Mouse (Mus musculus) CH12.LX (cell line): ENCODE data around the gene Kalrn. TPM values are rescaled to one million over a fixed set of nuclear protein-coding genes. Genes with fewer than 3 reads are reported as not detected.

Experiments
- DNase-seq: peaks from one replicate; pipeline ENCODE4 v3.0.0-alpha.2; 2013; ENCODE audit errors: extremely low read depth
- H3K27ac ChIP-seq: 2 replicates; pipeline ENCODE4 v1.5.1; 2012; ENCODE audit warnings: low read depth, mild to moderate bottlenecking, control low read depth, moderate library complexity; ENCODE audit not compliant: insufficient read depth
- H3K27me3 ChIP-seq: replicated peaks from 2 replicates; pipeline ENCODE3; 2012; ENCODE audit warnings: inconsistent platforms
- H3K36me3 ChIP-seq, 2 experiments: replicated peaks in 1 of 2; 2 replicates each; pipeline versions ENCODE3 to v1.6.1; 2012; ENCODE audit warnings: inconsistent platforms in 1 of 2, low read length in 1 of 2, mild to moderate bottlenecking in 1 of 2, mixed read lengths in 1 of 2, moderate library complexity in 1 of 2; ENCODE audit not compliant: control insufficient read depth in 1 of 2, insufficient read depth in 1 of 2
- H3K4me1 ChIP-seq, 2 experiments: 2 replicates each; pipeline ENCODE4 v1.6.1; 2012; ENCODE audit warnings: inconsistent platforms in 1 of 2, moderate library complexity in 1 of 2; ENCODE audit not compliant: insufficient read depth in 2 of 2, control insufficient read depth in 1 of 2
- H3K4me2 ChIP-seq: 2 replicates; pipeline ENCODE4 v1.6.1; 2012; ENCODE audit warnings: low read depth, mild to moderate bottlenecking, control low read depth; ENCODE audit not compliant: poor library complexity, insufficient read depth, severe bottlenecking
- H3K4me3 ChIP-seq, 3 experiments: fragments of 150-350 bp in 1 of 3; sonication (generic) in 1 of 3; replicated peaks in 1 of 3; 2 replicates each; pipeline versions ENCODE3 to v1.5.1; 2011 to 2012; ENCODE audit warnings: low read depth in 2 of 3, low read length in 2 of 3, mild to moderate bottlenecking in 2 of 3, moderate library complexity in 2 of 3, control low read depth in 1 of 3, improper control_type of control experiment in 1 of 3, inconsistent platforms in 1 of 3, mixed read lengths in 1 of 3; ENCODE audit not compliant: poor library complexity in 1 of 3
- H3K79me2 ChIP-seq: replicated peaks from 2 replicates; pipeline ENCODE4 v1.6.1; 2012; ENCODE audit warnings: mild to moderate bottlenecking, moderate library complexity; ENCODE audit not compliant: control insufficient read depth, poor library complexity, insufficient read depth, severe bottlenecking; ENCODE audit errors: extremely low read depth
- H3K9ac ChIP-seq: 2 replicates; pipeline ENCODE4 v1.6.1; 2012; ENCODE audit warnings: low read depth, mild to moderate bottlenecking, control low read depth, moderate library complexity; ENCODE audit not compliant: insufficient read depth
- H3K9me3 ChIP-seq: replicated peaks from 2 replicates; pipeline ENCODE3; 2012; ENCODE audit warnings: low read length, inconsistent platforms, mixed read lengths
- CHD1 ChIP-seq: IDR thresholded peaks from 2 replicates; pipeline ENCODE4 v1.6.1; 2012; ENCODE audit warnings: low read depth, low read length, improper control_type of control experiment, inconsistent platforms
- CHD2 ChIP-seq: IDR thresholded peaks from 2 replicates; pipeline ENCODE4 v1.6.1; 2011; ENCODE audit warnings: low read length, improper control_type of control experiment
- CTCF ChIP-seq, 2 experiments: IDR thresholded peaks in 1 of 2; conservative IDR thresholded peaks in 1 of 2; 2 replicates each; pipeline ENCODE4 v1.5.1; 2011 to 2012; ENCODE audit warnings: low read depth in 2 of 2, low read length in 2 of 2, improper control_type of control experiment in 1 of 2, inconsistent platforms in 1 of 2, mild to moderate bottlenecking in 1 of 2, moderate library complexity in 1 of 2
- E2F4 ChIP-seq: IDR thresholded peaks from 2 replicates; pipeline ENCODE4 v1.6.1; 2011; ENCODE audit warnings: low read depth, low read length, improper control_type of control experiment; ENCODE audit not compliant: insufficient replicate concordance
- EP300 ChIP-seq: IDR thresholded peaks from 2 replicates; pipeline ENCODE4 v1.6.1; 2011; ENCODE audit warnings: low read length, improper control_type of control experiment
- ETS1 ChIP-seq: conservative IDR thresholded peaks from 2 replicates; pipeline ENCODE4 v1.6.1; 2012; ENCODE audit warnings: low read depth, mild to moderate bottlenecking, inconsistent platforms, low read length, improper control_type of control experiment, moderate library complexity
- HCFC1 ChIP-seq: IDR thresholded peaks from 2 replicates; pipeline ENCODE4 v1.6.1; 2012; ENCODE audit warnings: low read depth, mild to moderate bottlenecking, inconsistent platforms, low read length, improper control_type of control experiment
- IRF4 ChIP-seq: IDR thresholded peaks from 2 replicates; pipeline ENCODE4 v1.6.1; 2014; ENCODE audit warnings: low read depth, mild to moderate bottlenecking, inconsistent platforms, low read length, improper control_type of control experiment
- JUN ChIP-seq: IDR thresholded peaks from 2 replicates; pipeline ENCODE4 v1.6.1; 2011; ENCODE audit warnings: low read depth, mild to moderate bottlenecking, low read length, improper control_type of control experiment, moderate library complexity; ENCODE audit not compliant: insufficient read depth
- MAFK ChIP-seq: IDR thresholded peaks from 2 replicates; pipeline ENCODE4 v1.6.1; 2011; ENCODE audit warnings: low read length, improper control_type of control experiment; ENCODE audit not compliant: insufficient replicate concordance
- MAX ChIP-seq: IDR thresholded peaks from 2 replicates; pipeline ENCODE4 v1.6.1; 2011; ENCODE audit warnings: low read length, improper control_type of control experiment
- MAZ ChIP-seq: IDR thresholded peaks from 2 replicates; pipeline ENCODE4 v1.6.1; 2012; ENCODE audit warnings: low read depth, mild to moderate bottlenecking, inconsistent platforms, low read length, improper control_type of control experiment, moderate library complexity
- MEF2A ChIP-seq: IDR thresholded peaks from 2 replicates; pipeline ENCODE4 v1.6.1; 2014; ENCODE audit warnings: low read depth, mild to moderate bottlenecking, inconsistent platforms, low read length, improper control_type of control experiment, borderline replicate concordance
- MXI1 ChIP-seq: IDR thresholded peaks from 2 replicates; pipeline ENCODE4 v1.6.1; 2011; ENCODE audit warnings: mild to moderate bottlenecking, low read depth, low read length, improper control_type of control experiment
- NELFE ChIP-seq: IDR thresholded peaks from 2 replicates; pipeline ENCODE4 v1.6.1; 2011; ENCODE audit warnings: low read depth, low read length, improper control_type of control experiment
- NRF1 ChIP-seq: IDR thresholded peaks from 2 replicates; pipeline ENCODE4 v1.6.1; 2014; ENCODE audit warnings: low read depth, mild to moderate bottlenecking, inconsistent platforms, low read length, improper control_type of control experiment, moderate library complexity
- PAX5 ChIP-seq: IDR thresholded peaks from 2 replicates; pipeline ENCODE4 v1.6.1; 2012; ENCODE audit warnings: low read length, inconsistent platforms, mixed read lengths
- POLR2A ChIP-seq: IDR thresholded peaks from 2 replicates; pipeline ENCODE4 v1.6.1; 2011; ENCODE audit warnings: low read depth, mild to moderate bottlenecking, improper control_type of control experiment, low read length
- POLR2AphosphoS2 ChIP-seq: IDR thresholded peaks from 2 replicates; pipeline ENCODE4 v1.6.1; 2011; ENCODE audit warnings: low read depth, low read length, improper control_type of control experiment
- RAD21 ChIP-seq: IDR thresholded peaks from 2 replicates; pipeline ENCODE4 v1.6.1; 2011; ENCODE audit warnings: low read depth, mild to moderate bottlenecking, low read length, improper control_type of control experiment, moderate library complexity
- RCOR1 ChIP-seq: conservative IDR thresholded peaks from 2 replicates; pipeline ENCODE4 v1.6.1; 2012; ENCODE audit warnings: low read depth, mild to moderate bottlenecking, inconsistent platforms, low read length, improper control_type of control experiment
- SIN3A ChIP-seq: IDR thresholded peaks from 2 replicates; pipeline ENCODE4 v1.6.1; 2012; ENCODE audit warnings: low read length, improper control_type of control experiment, inconsistent platforms
- SMC3 ChIP-seq: IDR thresholded peaks from 2 replicates; pipeline ENCODE4 v1.6.1; 2011; ENCODE audit warnings: low read depth, low read length, improper control_type of control experiment
- TCF12 ChIP-seq: IDR thresholded peaks from 2 replicates; pipeline ENCODE4 v1.6.1; 2014; ENCODE audit warnings: low read depth, mild to moderate bottlenecking, inconsistent platforms, low read length, improper control_type of control experiment
- USF1 ChIP-seq: IDR thresholded peaks from 2 replicates; pipeline ENCODE4 v1.6.1; 2014; ENCODE audit warnings: low read depth, mild to moderate bottlenecking, inconsistent platforms, low read length, improper control_type of control experiment
- ZC3H11A ChIP-seq: IDR thresholded peaks from 2 replicates; pipeline ENCODE4 v1.6.1; 2012; ENCODE audit warnings: low read depth, mild to moderate bottlenecking, inconsistent platforms, low read length, improper control_type of control experiment
- ZMIZ1 ChIP-seq: IDR thresholded peaks from 2 replicates; pipeline ENCODE4 v1.6.1; 2012; ENCODE audit warnings: low read depth, mild to moderate bottlenecking, inconsistent platforms, low read length, improper control_type of control experiment
- ZNF384 ChIP-seq: IDR thresholded peaks from 2 replicates; pipeline ENCODE4 v1.6.1; 2012; ENCODE audit warnings: low read depth, low read length, improper control_type of control experiment, inconsistent platforms
- dilution Hi-C: fragments of 300-500 bp; cut with MboI; formaldehyde crosslinking; loops from 2 replicates; pipeline ENCODE4 v1.14.3; 2020; ENCODE audit warnings: low sequenced_read_pairs; ENCODE audit not compliant: extremely low pct_unique_long_range_greater_than_20kb, extremely low pct_ligation_motif_present
- in situ Hi-C: fragments of 300-500 bp; cut with MboI; formaldehyde crosslinking; loops from 3 replicates; pipeline ENCODE4 v1.14.3; 2019; ENCODE audit warnings: low sequenced_read_pairs, low pct_ligation_motif_present, low pct_unique_long_range_greater_than_20kb, mixed read lengths
- polyA plus RNA-seq: library from polyadenylated mRNA; unstranded; fragments of >175 nt; gene quantifications from 2 replicates; pipeline ENCODE4 v1.2.1, GENCODE M21; 2012; ENCODE audit warnings: low read depth; ENCODE audit not compliant: insufficient read length
- total RNA-seq, 2 experiments: library from RNA; depleted of rRNA; stranded (reverse); fragments of 300-350 nt in 1 of 2; fragments of >200 nt in 1 of 2; gene quantifications; 2 replicates each; pipeline ENCODE4 v1.2.3; 2012 to 2014

Kalrn gene
- total and polyA plus RNA-seq, 3 experiments: 0.08 to 0.09 TPM; not detected in 1

GRCm38 (mm10) chr16:33989106-33989505 lies 584.2 kb downstream of the Kalrn start:
- no peak overlapping the region for H3K9ac ChIP-seq
- H3K9me3 ChIP-seq: no peaks in the 10 kb centered on the region
- dilution Hi-C loops (no loop called here), in situ Hi-C loops (loop anchor here (5.0 kb wide), 1 partner anchor 128 kb away; no protein-coding TSS in a partner anchor)
- TF ChIP-seq USF1 (no peak), RCOR1 (no peak), MXI1 (no peak), E2F4 (no peak), POLR2AphosphoS2 (no peak), EP300 (no peak)
- DNase-seq: no peak
- H3K4me1 ChIP-seq: peaks cover 21 to 50% of the 10 kb centered on the region in 2 experiments
- no peak overlapping the region for H3K4me3 ChIP-seq
- H3K79me2 ChIP-seq: no peaks in the 10 kb centered on the region
- H3K4me2 ChIP-seq: peak overlapping the region; percentile 33
- H3K36me3 ChIP-seq: no peaks in the 10 kb centered on the region
- no peak overlapping the region for H3K27ac ChIP-seq
- peaks cover 4% of the 10 kb centered on the region for H3K27me3 ChIP-seq

GRCm38 (mm10) chr16:33988358-33989012 lies 584.8 kb downstream of the Kalrn start:
- H3K9me3 ChIP-seq: no peaks in the 10 kb centered on the region
- H3K36me3 ChIP-seq: no peaks in the 10 kb centered on the region
- in situ Hi-C loops (loop anchor here (5.0 kb wide), 1 partner anchor 129 kb away; no protein-coding TSS in a partner anchor), dilution Hi-C loops (no loop called here)
- peak overlapping the region; percentile 33 for H3K4me2 ChIP-seq
- H3K4me1 ChIP-seq: peaks cover 25 to 50% of the 10 kb centered on the region in 2 experiments
- H3K79me2 ChIP-seq: no peaks in the 10 kb centered on the region
- TF ChIP-seq JUN (no peak), EP300 (no peak), MAZ (no peak), NRF1 (no peak), SMC3 (peak; percentile 79), ZMIZ1 (no peak), CHD1 (no peak), POLR2A (peak; percentile 24; the same call in 1 of the 2 replicates), MEF2A (peak; percentile 50; the same call in 1 of the 2 replicates), HCFC1 (peak; percentile 47), CHD2 (peak; percentile 87), TCF12 (0 out of 2 replicates have a peak, but pooled peaks have one; percentile 35), CTCF (conservative IDR thresholded peaks at IDR 0.05 in 1 of 2, IDR thresholded peaks at IDR 0.05 in 1 of 2; ENCODE audit: low read depth in 2 of 2, low read length in 2 of 2) (peak; percentile 89 to 94), SIN3A (no peak), RAD21 (peak; percentile 63), ETS1 (no peak), ZC3H11A (no peak), MXI1 (no peak), IRF4 (0 out of 2 replicates have a peak, but pooled peaks have one; percentile 8), MAFK (no peak), MAX (peak; percentile 35; the same call in 1 of the 2 replicates), NELFE (no peak), ZNF384 (no peak), PAX5 (no peak)
- H3K27me3 ChIP-seq: peaks cover 4% of the 10 kb centered on the region
- peak overlapping the region; percentile 5 to 34 (median 21) for H3K4me3 ChIP-seq
- DNase-seq: peak; percentile 84
- H3K9ac ChIP-seq: 0 out of 2 replicates have a peak overlapping the region, but pooled peaks have one; percentile 0
- H3K27ac ChIP-seq: no peak overlapping the region
